ENCODE assay signal across 10 mouse cellular contexts in the genomic region with DNA sequence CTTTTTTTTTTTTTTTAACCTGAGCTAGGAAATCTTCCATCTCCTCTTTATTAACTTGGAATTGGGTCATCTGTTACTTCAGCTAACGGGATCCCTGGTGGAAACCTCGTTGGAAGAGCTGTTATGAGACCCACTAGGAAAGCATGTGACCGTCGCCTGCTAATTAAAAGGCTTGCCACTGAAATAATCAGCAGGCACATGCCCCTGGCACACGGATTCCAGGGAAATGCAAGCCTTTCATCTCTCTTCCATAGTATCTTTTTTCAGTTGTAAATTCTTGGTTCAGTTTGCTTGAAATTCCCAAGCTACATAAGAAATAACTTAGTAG. TPM values are rescaled to one million over a fixed set of nuclear protein-coding genes. Genes with fewer than 3 reads are reported as not detected.
DNase-seq lines count a peak whose midpoint lies in the region; ATAC-seq lines count a peak whose summit lies in the region.
"Had no signal": no experiment of that assay in that cellular context is flagged by ENCODE, and none has a peak within 500 bp of the region (broad histone marks: within the 10 kb centered on the region; RNA-seq: fewer than 3 reads in every experiment).

No protein-coding gene starts in this region.

- no peak overlapping the region for H3K9ac ChIP-seq in heart, embryonic 15.5 days
- H3K9ac ChIP-seq in embryonic facial prominence, embryonic 12.5 days = no peak overlapping the region
- 0 out of 2 replicates have a peak overlapping the region, but pooled peaks have one; percentile 14 for H3K9ac ChIP-seq in intestine, embryonic 16.5 days (ENCODE audit: low read depth, low read length)
- H3K9ac ChIP-seq in midbrain, embryonic 16.5 days (ENCODE audit: low read depth, low read length) = no peak overlapping the region

- H3K4me3 ChIP-seq in heart, embryonic 15.5 days = no peak overlapping the region
- no peak overlapping the region for H3K4me3 ChIP-seq in embryonic facial prominence, embryonic 12.5 days
- no peak overlapping the region for H3K4me3 ChIP-seq in intestine, embryonic 16.5 days (ENCODE audit: low read length)
- no peak overlapping the region for H3K4me3 ChIP-seq in midbrain, embryonic 16.5 days (ENCODE audit: low read depth, low read length)

- DNase-seq in heart, postnatal 14 days = no peak
- DNase-seq in adrenal gland, postnatal 36 days = no peak
- DNase-seq in yolk sac, embryonic 10.5 days (ENCODE audit: low spot score) = no peak
- no peak for DNase-seq in thymus, postnatal 25 days
- DNase-seq: cerebellum, postnatal 36 days; thymus, postnatal 36 days had no signal

- WGBS in heart, embryonic 15.5 days = 5% methylated on average over 5 of the region's 5 CpGs
- 23% methylated on average over 5 of the region's 5 CpGs for WGBS in embryonic facial prominence, embryonic 12.5 days
- 24% methylated on average over 5 of the region's 5 CpGs for WGBS in intestine, embryonic 16.5 days
- WGBS in midbrain, embryonic 16.5 days = 9% methylated on average over 5 of the region's 5 CpGs

- H3K36me3 ChIP-seq in heart, embryonic 15.5 days = peaks cover 16% of the 10 kb centered on the region
- peaks cover 9% of the 10 kb centered on the region; the same call in 1 of the 2 replicates for H3K36me3 ChIP-seq in embryonic facial prominence, embryonic 12.5 days
- H3K36me3 ChIP-seq in intestine, embryonic 16.5 days (ENCODE audit: control insufficient read depth, insufficient read depth, low read length) = 0 out of 2 replicates have a peak, but pooled peaks cover 3% of the 10 kb centered on the region
- H3K36me3 ChIP-seq in midbrain, embryonic 16.5 days (ENCODE audit: control insufficient read depth, insufficient read depth, low read length) = no peaks in the 10 kb centered on the region

- H3K4me1 ChIP-seq in heart, embryonic 15.5 days (replicated peaks) = peaks cover 72% of the 10 kb centered on the region
- H3K4me1 ChIP-seq in embryonic facial prominence, embryonic 12.5 days = peaks cover 54% of the 10 kb centered on the region
- peaks cover 49% of the 10 kb centered on the region for H3K4me1 ChIP-seq in intestine, embryonic 16.5 days (ENCODE audit: control insufficient read depth, insufficient read depth, low read length)
- peaks cover 14% of the 10 kb centered on the region for H3K4me1 ChIP-seq in midbrain, embryonic 16.5 days (ENCODE audit: control insufficient read depth, insufficient read depth, low read length)

- H3K27me3 ChIP-seq in heart, embryonic 15.5 days = no peaks in the 10 kb centered on the region
- no peaks in the 10 kb centered on the region for H3K27me3 ChIP-seq in embryonic facial prominence, embryonic 12.5 days
- no peaks in the 10 kb centered on the region for H3K27me3 ChIP-seq in intestine, embryonic 16.5 days (replicated peaks; ENCODE audit: control insufficient read depth, insufficient read depth, low read length)
- H3K27me3 ChIP-seq in midbrain, embryonic 16.5 days (ENCODE audit: control insufficient read depth, insufficient read depth, low read depth, low read length) = no peaks in the 10 kb centered on the region; the same call in 1 of the 2 replicates

- H3K4me2 ChIP-seq in heart, embryonic 15.5 days = peak overlapping the region; percentile 36; the same call in 1 of the 2 replicates
- no peak overlapping the region; the same call in 1 of the 2 replicates for H3K4me2 ChIP-seq in embryonic facial prominence, embryonic 12.5 days (replicated peaks)
- H3K4me2 ChIP-seq in intestine, embryonic 16.5 days (ENCODE audit: low read depth, low read length) = no peak overlapping the region
- H3K4me2 ChIP-seq in midbrain, embryonic 16.5 days (ENCODE audit: low read length) = no peak overlapping the region

- H3K9me3 ChIP-seq in heart, embryonic 15.5 days (replicated peaks) = no peaks in the 10 kb centered on the region
- H3K9me3 ChIP-seq in embryonic facial prominence, embryonic 12.5 days = 0 out of 2 replicates have a peak, but pooled peaks cover 7% of the 10 kb centered on the region
- no peaks in the 10 kb centered on the region for H3K9me3 ChIP-seq in intestine, embryonic 16.5 days (ENCODE audit: control insufficient read depth, low read length)
- H3K9me3 ChIP-seq in midbrain, embryonic 16.5 days (replicated peaks; ENCODE audit: control insufficient read depth, low read length, poor library complexity, severe bottlenecking) = no peaks in the 10 kb centered on the region

- no peak for ATAC-seq in heart, embryonic 15.5 days (replicated peaks; ENCODE audit: insufficient number of reproducible peaks, insufficient read depth, low FRiP score, low read depth)
- no peak for ATAC-seq in embryonic facial prominence, embryonic 12.5 days (ENCODE audit: insufficient number of reproducible peaks, insufficient read depth, low FRiP score, low TSS enrichment)
- ATAC-seq in intestine, embryonic 16.5 days = no peak
- peak; percentile 71; the same call in 1 of the 2 replicates for ATAC-seq in midbrain, embryonic 16.5 days

- peak overlapping the region; percentile 96 for H3K27ac ChIP-seq in heart, embryonic 15.5 days
- peak overlapping the region; percentile 89 for H3K27ac ChIP-seq in embryonic facial prominence, embryonic 12.5 days
- H3K27ac ChIP-seq in intestine, embryonic 16.5 days (ENCODE audit: low read length) = peak overlapping the region; percentile 88
- H3K27ac ChIP-seq in midbrain, embryonic 16.5 days (ENCODE audit: low read length) = peak overlapping the region; percentile 56; the same call in 1 of the 2 replicates

- intact Hi-C loops in heart, postnatal 14 days (cut with DNase I) = loop anchor here (5.0 kb wide), 3 partner anchors 34 to 69 kb away; no protein-coding TSS in a partner anchor

RNA-seq across cellular contexts. Expression of a gene that starts 21.6 kb away (rescaled TPM):
- polyA plus RNA-seq in heart, embryonic 15.5 days (2015; fragmentation: Nextera tagmentation; extraction: Ambion mirVana) = 121 and 127 TPM in 2 replicates
- 100 to 1,000 TPM; 131 to 132 TPM for total RNA-seq in heart, postnatal 14 days (2021)
- polyA plus RNA-seq in embryonic facial prominence, embryonic 12.5 days (2016; fragmentation: Nextera tagmentation; extraction: Ambion mirVana) = 37.1 and 38.1 TPM in 2 replicates
- 26.6 and 36.2 TPM in 2 replicates for polyA plus RNA-seq in intestine, embryonic 16.5 days (2015; fragmentation: Nextera tagmentation; extraction: Ambion mirVana)
- polyA plus RNA-seq in midbrain, embryonic 16.5 days (2015; fragmentation: Nextera tagmentation; extraction: Ambion mirVana) = 9.6 and 10.9 TPM in 2 replicates
- total RNA-seq in adrenal gland, postnatal 36 days (2021) = 10 to 100 TPM; 76.5 to 97.4 TPM
